In the genomic region with DNA sequence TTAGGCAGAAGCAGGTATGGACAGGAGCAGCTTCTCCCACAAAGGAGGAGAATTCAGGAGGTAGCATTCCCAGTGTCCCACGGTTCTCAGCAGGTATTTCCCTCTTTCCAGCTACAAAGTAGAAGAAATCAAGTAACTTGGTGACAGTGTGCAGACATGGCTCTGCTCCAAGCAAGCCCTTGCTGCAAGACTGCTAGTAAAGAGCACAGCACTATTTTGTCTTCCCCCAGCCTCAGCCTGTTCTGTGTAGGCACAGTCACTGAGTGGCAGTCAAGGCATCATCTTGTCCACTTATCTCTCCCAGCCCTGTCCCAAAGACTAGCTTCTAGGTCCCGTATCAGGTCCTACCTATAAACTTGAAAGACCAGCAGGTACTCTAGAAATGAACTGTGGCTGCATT, we compare ENCODE assay signal across 19 mouse cellular contexts.
DNase-seq lines count a peak whose midpoint lies in the region.
"Had no signal": no experiment of that assay in that cellular context is flagged by ENCODE, and none has a peak within 500 bp of the region (broad histone marks: within the 10 kb centered on the region; RNA-seq: fewer than 3 reads in every experiment).

No protein-coding gene starts in this region.

- H3K27me3 ChIP-seq in heart, embryonic 10.5 days (ENCODE audit: insufficient read depth, poor library complexity, severe bottlenecking) = no peaks in the 10 kb centered on the region
- H3K27me3 ChIP-seq: embryonic facial prominence, embryonic 12.5 days; embryonic facial prominence, embryonic 15.5 days; heart, embryonic 12.5 days; heart, embryonic 15.5 days had no signal

- no peak overlapping the region for H3K4me3 ChIP-seq in heart, embryonic 10.5 days
- H3K4me3 ChIP-seq: embryonic facial prominence, embryonic 12.5 days; embryonic facial prominence, embryonic 15.5 days; heart, embryonic 12.5 days; heart, embryonic 15.5 days had no signal

- H3K4me1 ChIP-seq in heart, embryonic 10.5 days = peaks cover 50% of the 10 kb centered on the region

- H3K9me3 ChIP-seq in heart, embryonic 10.5 days = no peaks in the 10 kb centered on the region
- H3K9me3 ChIP-seq: embryonic facial prominence, embryonic 12.5 days; embryonic facial prominence, embryonic 15.5 days; heart, embryonic 12.5 days; heart, embryonic 15.5 days had no signal

- no peak overlapping the region for H3K27ac ChIP-seq in heart, embryonic 10.5 days
- H3K27ac ChIP-seq: embryonic facial prominence, embryonic 12.5 days; embryonic facial prominence, embryonic 15.5 days; heart, embryonic 15.5 days; hindbrain, embryonic 14.5 days; hindbrain, postnatal 0 days had no signal

- no peaks in the 10 kb centered on the region for H3K36me3 ChIP-seq in heart, embryonic 10.5 days
- H3K36me3 ChIP-seq: embryonic facial prominence, embryonic 12.5 days; embryonic facial prominence, embryonic 15.5 days; heart, embryonic 12.5 days; heart, embryonic 15.5 days had no signal

- 54% methylated on average over 2 of the region's 2 CpGs for WGBS in heart, embryonic 10.5 days

- peak; percentile 51 to 54 for DNase-seq in cerebellum, postnatal 10 days
- DNase-seq in cerebellum, postnatal 4 days (ENCODE audit: low spot score in 2 of 2) = no peak
- DNase-seq in heart, adult 11 months = peak; percentile 80
- DNase-seq in heart, embryonic 10.5 days (ENCODE audit: low spot score) = no peak
- DNase-seq in adipocyte (ENCODE audit: low spot score) = peak; percentile 54
- no peak for DNase-seq in ovary, postnatal 36 days (ENCODE audit: low spot score)
- DNase-seq: adrenal gland, adult 8-10 months; forebrain, postnatal 0 days; gastrocnemius, postnatal 25 days; heart, postnatal 14 days; heart, postnatal 4 days; kidney, adult 18-20 months; kidney, adult 9 months had no signal

Comparison
In these comparisons a context has a peak if more than half of its experiments do, and no peak if none do; other contexts are left out.
1. DNase-seq: peak in cerebellum, postnatal 10 days (2 of 2), heart, adult 11 months (single experiment) and adipocyte (single experiment); none in cerebellum, postnatal 4 days (0 of 2), heart, embryonic 10.5 days (single experiment) and ovary, postnatal 36 days (single experiment).